Mouse (Mus musculus) MEL (cell line): ENCODE results near the gene Fancc.

Source experiments
- CHD2 ChIP-seq: IDR thresholded peaks from 2 replicates; pipeline ENCODE4 v1.6.1; 2011; ENCODE audit warnings: low read length, improper control_type of control experiment
- CTCF ChIP-seq, 3 experiments: IDR thresholded peaks in 2 of 3; conservative IDR thresholded peaks in 1 of 3; 2 replicates each; pipeline ENCODE4 v1.5.1; 2011 to 2012; ENCODE audit warnings: low read length in 3 of 3, low read depth in 2 of 3, mild to moderate bottlenecking in 2 of 3, improper control_type of control experiment in 1 of 3, inconsistent platforms in 1 of 3, mixed read lengths in 1 of 3, moderate library complexity in 1 of 3; ENCODE audit not compliant: control insufficient read depth in 1 of 3, insufficient read depth in 1 of 3, poor library complexity in 1 of 3, severe bottlenecking in 1 of 3

- TF ChIP-seq CTCF (IDR thresholded peaks at IDR 0.05 in 2 of 3, conservative IDR thresholded peaks at IDR 0.05 in 1 of 3; ENCODE audit: control insufficient read depth in 1 of 3, insufficient read depth in 1 of 3, low read depth in 2 of 3, low read length in 3 of 3, poor library complexity in 1 of 3, severe bottlenecking in 1 of 3) (no peak), CHD2 (no peak)
These were observed 180.7 kb downstream of the Fancc start for GRCm38 (mm10) chr13:63316407-63316806.
